Mouse (Mus musculus) bone marrow, adult 2 months (tissue): ENCODE measurements around the gene Wdr3.

Source experiments
- CTCF ChIP-seq: fragments of 200-500 bp; IDR thresholded peaks from 2 replicates; pipeline ENCODE4 v1.5.1; 2011; ENCODE audit warnings: low read length, control low read depth; ENCODE audit not compliant: control insufficient read depth, insufficient read depth
- POLR2A ChIP-seq: fragments of 200-500 bp; IDR thresholded peaks from 2 replicates; pipeline ENCODE4 v1.6.1; 2011; ENCODE audit warnings: low read depth, mild to moderate bottlenecking, control low read depth, low read length, borderline replicate concordance; ENCODE audit not compliant: control insufficient read depth

- TF ChIP-seq CTCF (no peak), POLR2A (no peak)
These were observed 1.3 kb downstream of the Wdr3 start for GRCm38 (mm10) chr3:100160682-100161445.
